Mouse (Mus musculus) E14TG2a.4 (cell line): ENCODE data around the gene Gm15155.

Experiments used
- CTCF ChIP-seq: conservative IDR thresholded peaks from 2 replicates; pipeline ENCODE4 v1.5.1; 2014; ENCODE audit warnings: low read length
- NANOG ChIP-seq: IDR thresholded peaks from 2 replicates; pipeline ENCODE4 v1.6.1; 2014; ENCODE audit warnings: borderline replicate concordance, low read length, mixed read lengths
- POU5F1 ChIP-seq: IDR thresholded peaks from 2 replicates; pipeline ENCODE4 v1.6.1; 2014; ENCODE audit warnings: low read length, borderline replicate concordance

- TF ChIP-seq CTCF (no peak), POU5F1 (no peak), NANOG (no peak)
These were observed 2.0 kb upstream of the Gm15155 start for GRCm38 (mm10) chrX:155622527-155622926.
